Mouse (Mus musculus) telencephalon, adult 2 months (tissue): ENCODE results near the gene Micall1.
A peak's percentile ranks its signal among the peaks of the same experiment; 100 is the strongest.

Source experiments
- DNase-seq: peaks from one replicate; pipeline ENCODE4 v3.0.0-alpha.2; 2011; ENCODE audit warnings: low read depth, low spot score

Gene Micall1

GRCm38 (mm10) chr15:79097135-79097534 is 11.6 kb upstream of the Micall1 start:
- DNase-seq, result no peak

- DNase-seq, result peak; percentile 64
These were observed 11.1 kb upstream of the Micall1 start for GRCm38 (mm10) chr15:79097611-79098025.

GRCm38 (mm10) chr15:79098220-79098619 is 10.5 kb upstream of the Micall1 start:
- DNase-seq, result no peak

- DNase-seq, result no peak
These were observed 9.8 kb upstream of the Micall1 start for GRCm38 (mm10) chr15:79098868-79099267.

GRCm38 (mm10) chr15:79099456-79099855 is 9.2 kb upstream of the Micall1 start:
- DNase-seq, result no peak

GRCm38 (mm10) chr15:79100391-79100790 is 8.3 kb upstream of the Micall1 start:
- DNase-seq, result no peak

GRCm38 (mm10) chr15:79101531-79101930 is 7.2 kb upstream of the Micall1 start:
- DNase-seq, result no peak

GRCm38 (mm10) chr15:79103264-79103663 is 5.4 kb upstream of the Micall1 start:
- no peak for DNase-seq

GRCm38 (mm10) chr15:79105804-79106203 is 2.9 kb upstream of the Micall1 start:
- DNase-seq, result no peak

- DNase-seq, result no peak
These were observed 732 bp upstream of the Micall1 start for GRCm38 (mm10) chr15:79107966-79108365.

- no peak for DNase-seq
These were observed 730 bp downstream of the Micall1 start for GRCm38 (mm10) chr15:79109321-79109934.

- DNase-seq, result no peak
These were observed 1.3 kb downstream of the Micall1 start for GRCm38 (mm10) chr15:79110031-79110430.

- DNase-seq, result no peak
These were observed 1.8 kb downstream of the Micall1 start for GRCm38 (mm10) chr15:79110528-79110927.

GRCm38 (mm10) chr15:79111774-79112173 is 3.1 kb downstream of the Micall1 start:
- no peak for DNase-seq

- DNase-seq, result no peak
These were observed 6.6 kb downstream of the Micall1 start for GRCm38 (mm10) chr15:79115276-79115675.

- no peak for DNase-seq
These were observed 10.8 kb downstream of the Micall1 start for GRCm38 (mm10) chr15:79119491-79119890.

- DNase-seq, result no peak
These were observed 13.4 kb downstream of the Micall1 start for GRCm38 (mm10) chr15:79122119-79122518.

- no peak for DNase-seq
These were observed 13.8 kb downstream of the Micall1 start for GRCm38 (mm10) chr15:79122546-79122945.

- DNase-seq, result no peak
These were observed 15.1 kb downstream of the Micall1 start for GRCm38 (mm10) chr15:79123751-79124150.

GRCm38 (mm10) chr15:79124331-79124875 is 15.7 kb downstream of the Micall1 start:
- no peak for DNase-seq

- DNase-seq, result no peak
These were observed 17.7 kb downstream of the Micall1 start for GRCm38 (mm10) chr15:79126217-79126932.

- no peak for DNase-seq
These were observed 18.4 kb downstream of the Micall1 start for GRCm38 (mm10) chr15:79127101-79127500.

GRCm38 (mm10) chr15:79128208-79128607 is 19.5 kb downstream of the Micall1 start:
- no peak for DNase-seq
